Mouse (Mus musculus) testis, postnatal 10 days (tissue): Measurements from ENCODE around the gene Cnn1.

Experiments
- DNase-seq: peaks from one replicate; pipeline ENCODE4 v3.0.0; 2021; ENCODE audit warnings: low spot score

Cnn1 gene

DNA sequence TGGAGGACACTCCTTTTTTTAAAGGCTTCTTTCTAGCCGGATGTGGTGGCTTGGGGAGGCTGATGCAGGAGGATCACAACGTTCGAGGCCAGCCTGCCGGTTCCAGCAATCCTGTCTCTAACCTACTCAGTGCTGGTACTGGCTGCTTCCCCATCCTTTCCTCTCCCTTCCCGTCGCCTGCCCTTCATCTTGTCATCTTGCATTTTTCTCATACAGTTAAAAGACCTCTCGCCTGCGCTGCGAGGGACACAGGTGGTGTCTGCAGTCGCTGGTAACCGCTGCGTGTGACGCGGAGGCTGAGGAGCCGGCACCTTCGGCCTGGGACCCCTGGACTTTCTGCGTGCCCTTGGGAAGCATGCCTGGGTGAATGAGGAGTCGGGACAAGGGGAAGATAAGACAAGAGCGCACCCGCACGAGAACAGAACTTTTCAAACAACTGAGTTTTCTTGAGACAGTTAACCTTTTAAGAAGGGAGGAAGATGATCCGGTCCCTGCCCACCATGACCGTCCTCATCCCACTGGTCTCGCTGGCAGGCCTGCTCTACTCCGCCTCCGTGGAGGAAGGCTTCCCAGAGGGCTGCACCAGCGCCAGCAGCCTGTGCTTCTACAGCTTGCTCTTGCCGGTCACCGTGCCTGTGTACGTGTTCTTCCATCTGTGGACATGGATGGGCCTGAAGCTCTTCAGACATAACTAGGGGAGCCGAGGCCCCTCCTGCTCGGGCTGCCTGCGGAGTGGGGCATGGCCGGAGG lies 58.7 kb downstream of the Cnn1 start:
- peak; percentile 50 for DNase-seq
